In the genomic region with DNA sequence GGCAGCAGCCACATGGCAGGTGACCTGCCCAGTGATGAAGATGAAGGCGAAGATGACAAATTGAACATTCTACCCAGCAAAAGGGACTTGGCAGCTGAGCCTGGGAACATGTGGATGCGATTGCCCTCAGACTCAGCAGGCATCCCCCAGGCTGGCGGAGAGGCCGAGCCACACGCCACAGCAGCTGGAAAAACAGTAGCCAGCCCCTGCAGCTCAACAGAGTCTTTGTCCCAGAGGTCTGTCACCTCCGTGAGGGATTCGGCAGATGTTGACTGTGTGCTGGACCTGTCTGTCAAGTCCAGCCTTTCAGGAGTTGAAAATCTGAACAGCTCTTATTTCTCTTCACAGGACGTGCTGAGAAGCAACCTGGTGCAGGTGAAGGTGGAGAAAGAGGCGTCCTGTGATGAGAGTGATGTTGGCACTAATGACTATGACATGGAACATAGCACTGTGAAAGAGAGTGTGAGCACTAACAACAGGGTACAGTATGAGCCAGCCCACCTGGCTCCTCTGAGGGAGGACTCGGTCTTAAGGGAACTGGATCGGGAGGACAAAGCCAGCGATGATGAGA, we compare ENCODE assay signal across 10 mouse cellular contexts. TPM values are rescaled to one million over a fixed set of nuclear protein-coding genes. Genes with fewer than 3 reads are reported as not detected.
DNase-seq lines count a peak whose midpoint lies in the region; ATAC-seq lines count a peak whose summit lies in the region.
"Had no signal": no experiment of that assay in that cellular context is flagged by ENCODE, and none has a peak within 500 bp of the region (broad histone marks: within the 10 kb centered on the region; RNA-seq: fewer than 3 reads in every experiment).

No protein-coding gene starts in this region.

- H3K4me3 ChIP-seq in forebrain, embryonic 10.5 days: peak overlapping the region; percentile 94
- H3K4me3 ChIP-seq in limb, embryonic 12.5 days (replicated peaks): no peak overlapping the region

- H3K27ac ChIP-seq in forebrain, embryonic 10.5 days: peak overlapping the region; percentile 98
- peak overlapping the region; percentile 62 for H3K27ac ChIP-seq in limb, embryonic 12.5 days
- H3K27ac ChIP-seq: liver, embryonic 14.5 days had no signal

- DNase-seq in left cerebral cortex, postnatal 4 days: peak; percentile 56
- DNase-seq in left cerebral cortex, postnatal 14 days (ENCODE audit: low spot score in 2 of 2): no peak
- DNase-seq in forebrain, embryonic 10.5 days (ENCODE audit: extremely low spot score, low spot score): peak; percentile 48
- peak; percentile 50 for DNase-seq in retina, postnatal 1 day
- no peak for DNase-seq in thymus, postnatal 4 days
- DNase-seq in lung, postnatal 36 days: no peak
- no peak for DNase-seq in spleen, postnatal 14 days (ENCODE audit: low spot score in 2 of 2)
- DNase-seq: gastrocnemius, postnatal 10 days had no signal

- peaks cover 94% of the 10 kb centered on the region for H3K4me1 ChIP-seq in forebrain, embryonic 10.5 days
- H3K4me1 ChIP-seq in limb, embryonic 12.5 days (replicated peaks): peaks cover 57% of the 10 kb centered on the region

- intact Hi-C loops in left cerebral cortex, postnatal 4 days (cut with DNase I): no loop called here
- intact Hi-C loops in left cerebral cortex, postnatal 14 days (cut with DNase I): loop anchor here (5.0 to 10.0 kb wide), 2 partner anchors 393 to 515 kb away; no protein-coding TSS in a partner anchor

- H3K9me3 ChIP-seq in forebrain, embryonic 10.5 days: no peaks in the 10 kb centered on the region
- no peaks in the 10 kb centered on the region for H3K9me3 ChIP-seq in limb, embryonic 12.5 days

- no peak overlapping the region for H3K9ac ChIP-seq in limb, embryonic 12.5 days (replicated peaks)
- H3K9ac ChIP-seq: liver, embryonic 14.5 days had no signal

- WGBS in forebrain, embryonic 10.5 days: 37% methylated on average over 12 of the region's 12 CpGs
- WGBS in limb, embryonic 12.5 days: 58% methylated on average over 12 of the region's 12 CpGs

- no peak for ATAC-seq in limb, embryonic 12.5 days (ENCODE audit: insufficient number of reproducible peaks, insufficient read depth, low FRiP score, low TSS enrichment, low read depth)

- H3K27me3 ChIP-seq in forebrain, embryonic 10.5 days (ENCODE audit: poor library complexity, severe bottlenecking): no peaks in the 10 kb centered on the region
- no peaks in the 10 kb centered on the region for H3K27me3 ChIP-seq in limb, embryonic 12.5 days

- peak overlapping the region; percentile 40 for H3K4me2 ChIP-seq in limb, embryonic 12.5 days

- H3K36me3 ChIP-seq in forebrain, embryonic 10.5 days (replicated peaks): peaks cover 29% of the 10 kb centered on the region
- peaks cover 21% of the 10 kb centered on the region for H3K36me3 ChIP-seq in limb, embryonic 12.5 days

RNA-seq across cellular contexts. Expression of a gene that starts 5.5 kb away (rescaled TPM):
- total RNA-seq in left cerebral cortex, postnatal 4 days (2021): 100 to 1,000 TPM; 740 to 795 TPM
- 100 to 1,000 TPM; 397 to 428 TPM for total RNA-seq in left cerebral cortex, postnatal 14 days (2021)
- polyA plus RNA-seq in forebrain, embryonic 10.5 days (2016; fragmentation: Nextera tagmentation; extraction: Ambion mirVana): 2.1 and 3.0 TPM in 2 replicates
- polyA plus RNA-seq in limb, embryonic 12.5 days (2016; fragmentation: Nextera tagmentation; extraction: Ambion mirVana): 2.0 and 3.3 TPM in 2 replicates

Comparison
In these comparisons a context has a peak if more than half of its experiments do, and no peak if none do; other contexts are left out.
1. DNase-seq: peak in left cerebral cortex, postnatal 4 days (single experiment), forebrain, embryonic 10.5 days (single experiment) and retina, postnatal 1 day (single experiment); none in left cerebral cortex, postnatal 14 days (0 of 2), thymus, postnatal 4 days (single experiment), lung, postnatal 36 days (single experiment) and spleen, postnatal 14 days (0 of 2).